Mouse (Mus musculus) heart, adult 2 months (tissue): ENCODE results near the gene Serpini1. TPM values are rescaled to one million over a fixed set of nuclear protein-coding genes. Genes with fewer than 3 reads are reported as not detected.

Experiments
- DNase-seq, 2 experiments: peaks; one replicate each; pipeline ENCODE4 v3.0.0; 2021
- H3K27ac ChIP-seq: fragments of 200-600 bp; 2 replicates; pipeline ENCODE4 v1.8.1; 2022
- H3K27me3 ChIP-seq: fragments of 200-500 bp; 2 replicates; pipeline ENCODE4 v1.6.1; 2012; ENCODE audit warnings: mild to moderate bottlenecking, low read length, inconsistent platforms, mixed read lengths; ENCODE audit not compliant: control insufficient read depth, insufficient read depth
- H3K36me3 ChIP-seq: fragments of 200-500 bp; 2 replicates; pipeline ENCODE4 v1.6.1; 2012; ENCODE audit warnings: low read length, inconsistent platforms; ENCODE audit not compliant: control insufficient read depth, insufficient read depth
- H3K4me1 ChIP-seq: fragments of 200-500 bp; 2 replicates; pipeline ENCODE4 v1.6.1; 2011; ENCODE audit warnings: low read length; ENCODE audit not compliant: control insufficient read depth, insufficient read depth
- H3K4me3 ChIP-seq: fragments of 200-600 bp; 2 replicates; pipeline ENCODE4 v1.8.1; 2022
- H3K79me2 ChIP-seq: fragments of 200-500 bp; replicated peaks from 2 replicates; pipeline ENCODE4 v1.6.1; 2012; ENCODE audit warnings: mild to moderate bottlenecking, inconsistent platforms, low read length, moderate library complexity, mixed read lengths; ENCODE audit not compliant: control insufficient read depth, insufficient read depth
- H3K9ac ChIP-seq: fragments of 200-500 bp; 2 replicates; pipeline ENCODE4 v1.6.1; 2012; ENCODE audit warnings: low read depth, mild to moderate bottlenecking, control low read depth, inconsistent platforms, low read length, mixed read lengths
- CTCF ChIP-seq: fragments of 200-600 bp; IDR thresholded peaks from 2 replicates; pipeline ENCODE4 v1.8.1; 2022; ENCODE audit warnings: antibody characterized with exemption, mild to moderate bottlenecking, moderate library complexity
- EP300 ChIP-seq: fragments of 200-500 bp; IDR thresholded peaks from 2 replicates; pipeline ENCODE4 v1.6.1; 2011; ENCODE audit warnings: low read depth, low read length, control low read depth; ENCODE audit not compliant: insufficient read depth
- POLR2A ChIP-seq: fragments of 200-500 bp; IDR thresholded peaks from 2 replicates; pipeline ENCODE4 v1.6.1; 2011; ENCODE audit warnings: mild to moderate bottlenecking, low read depth, low read length, control low read depth; ENCODE audit not compliant: insufficient read depth
- WGBS: fragments of 180-500 bp; shearing (Covaris S2); methylation state at CpG from one replicate; pipeline ENCODE4 v1.1.7; 2018; 5-methylcytosine and 5-hydroxymethylcytosine counted together
- intact Hi-C: fragments of 180-260 bp; cut with DNase I; formaldehyde crosslinking; loops from one replicate; pipeline ENCODE4 v1.15.1; 2025
- polyA plus RNA-seq: library from polyadenylated mRNA; depleted of rRNA; stranded (reverse); fragments of >200 nt; gene quantifications from 2 replicates; pipeline ENCODE4 v1.2.3, GENCODE M21; 2012
- total RNA-seq, 2 experiments: library from RNA; stranded (reverse); gene quantifications; 2 replicates each; pipeline ENCODE4 v1.2.3; 2021

Serpini1 gene
- total and polyA plus RNA-seq, 3 experiments: 1.4 to 4.6 (median 3.7) TPM

GRCm38 (mm10) chr3:75624627-75625026 is 67.3 kb downstream of the Serpini1 start:
- no peaks in the 10 kb centered on the region for H3K4me1 ChIP-seq
- H3K4me3 ChIP-seq: no peak overlapping the region
- H3K27me3 ChIP-seq: no peaks in the 10 kb centered on the region
- no peak for DNase-seq
- no peak overlapping the region for H3K27ac ChIP-seq
- H3K79me2 ChIP-seq: no peaks in the 10 kb centered on the region
- 86% methylated on average over 2 of the region's 2 CpGs for WGBS
- no peaks in the 10 kb centered on the region for H3K36me3 ChIP-seq
- TF ChIP-seq EP300 (no peak), CTCF (no peak), POLR2A (no peak)
- intact Hi-C loops: no loop called here
- no peak overlapping the region for H3K9ac ChIP-seq

GRCm38 (mm10) chr3:75630988-75631615 is 73.8 kb downstream of the Serpini1 start:
- no peak overlapping the region for H3K9ac ChIP-seq
- H3K27me3 ChIP-seq: no peaks in the 10 kb centered on the region
- H3K36me3 ChIP-seq: no peaks in the 10 kb centered on the region
- TF ChIP-seq EP300 (no peak), POLR2A (no peak), CTCF (no peak)
- 55% methylated on average over 4 of the region's 4 CpGs for WGBS
- intact Hi-C loops: no loop called here
- DNase-seq: no peak
- peak overlapping the region; percentile 17; the same call in 1 of the 2 replicates for H3K27ac ChIP-seq
- H3K4me1 ChIP-seq: no peaks in the 10 kb centered on the region
- no peak overlapping the region for H3K4me3 ChIP-seq
- H3K79me2 ChIP-seq: no peaks in the 10 kb centered on the region

- no peak for DNase-seq
- peak overlapping the region; percentile 23 for H3K27ac ChIP-seq
- H3K36me3 ChIP-seq: no peaks in the 10 kb centered on the region
- intact Hi-C loops: no loop called here
- no peak overlapping the region for H3K9ac ChIP-seq
- no peaks in the 10 kb centered on the region for H3K4me1 ChIP-seq
- no peak overlapping the region for H3K4me3 ChIP-seq
- H3K27me3 ChIP-seq: no peaks in the 10 kb centered on the region
- no peaks in the 10 kb centered on the region for H3K79me2 ChIP-seq
- TF ChIP-seq POLR2A (no peak), CTCF (no peak), EP300 (no peak)
- 86% methylated on average over 1 of the region's 1 CpGs for WGBS
Observed at GRCm38 (mm10) chr3:75633221-75633620, 75.9 kb downstream of the Serpini1 start.

- Histone ChIP-seq H3K27me3 (no peaks in the 10 kb centered on the region), H3K36me3 (no peaks in the 10 kb centered on the region), H3K79me2 (no peaks in the 10 kb centered on the region), H3K27ac (0 out of 2 replicates have a peak overlapping the region, but pooled peaks have one; percentile 20), H3K4me1 (no peaks in the 10 kb centered on the region), H3K9ac (no peak overlapping the region), H3K4me3 (no peak overlapping the region)
- DNase-seq: peak in 1 of 2 experiments; percentile 15
- WGBS: 61% methylated on average over 4 of the region's 4 CpGs
- intact Hi-C loops: no loop called here
- TF ChIP-seq EP300 (no peak), POLR2A (no peak), CTCF (no peak)
Observed at GRCm38 (mm10) chr3:75633635-75634034, 76.3 kb downstream of the Serpini1 start.

GRCm38 (mm10) chr3:75635648-75636047 is 78.3 kb downstream of the Serpini1 start:
- Histone ChIP-seq H3K36me3 (no peaks in the 10 kb centered on the region), H3K9ac (no peak overlapping the region), H3K4me1 (no peaks in the 10 kb centered on the region), H3K27ac (no peak overlapping the region), H3K4me3 (no peak overlapping the region), H3K27me3 (no peaks in the 10 kb centered on the region), H3K79me2 (no peaks in the 10 kb centered on the region)
- no peak for DNase-seq
- 90% methylated on average over 1 of the region's 1 CpGs for WGBS
- intact Hi-C loops: no loop called here
- TF ChIP-seq POLR2A (no peak), CTCF (no peak), EP300 (no peak)

- no peak for DNase-seq
- Histone ChIP-seq H3K27me3 (no peaks in the 10 kb centered on the region), H3K4me1 (no peaks in the 10 kb centered on the region), H3K36me3 (no peaks in the 10 kb centered on the region), H3K4me3 (no peak overlapping the region), H3K79me2 (no peaks in the 10 kb centered on the region), H3K27ac (no peak overlapping the region), H3K9ac (no peak overlapping the region)
- TF ChIP-seq CTCF (no peak), POLR2A (no peak), EP300 (no peak)
- WGBS: 79% methylated on average over 1 of the region's 1 CpGs
- intact Hi-C loops: no loop called here
Observed at GRCm38 (mm10) chr3:75639546-75639945, 82.2 kb downstream of the Serpini1 start.
